Mouse (Mus musculus) cerebellum, adult 2 months (tissue): ENCODE results near the gene Gm40193.

Source experiments
- CTCF ChIP-seq: fragments of 200-500 bp; IDR thresholded peaks from 2 replicates; pipeline ENCODE4 v1.5.1; 2011; ENCODE audit warnings: low read depth, mild to moderate bottlenecking, control low read depth, low read length, moderate library complexity, borderline replicate concordance; ENCODE audit not compliant: insufficient read depth
- POLR2A ChIP-seq: fragments of 200-500 bp; IDR thresholded peaks from 2 replicates; pipeline ENCODE4 v1.6.1; 2011; ENCODE audit warnings: low read length, control low read depth, borderline replicate concordance; ENCODE audit not compliant: insufficient read depth

DNA sequence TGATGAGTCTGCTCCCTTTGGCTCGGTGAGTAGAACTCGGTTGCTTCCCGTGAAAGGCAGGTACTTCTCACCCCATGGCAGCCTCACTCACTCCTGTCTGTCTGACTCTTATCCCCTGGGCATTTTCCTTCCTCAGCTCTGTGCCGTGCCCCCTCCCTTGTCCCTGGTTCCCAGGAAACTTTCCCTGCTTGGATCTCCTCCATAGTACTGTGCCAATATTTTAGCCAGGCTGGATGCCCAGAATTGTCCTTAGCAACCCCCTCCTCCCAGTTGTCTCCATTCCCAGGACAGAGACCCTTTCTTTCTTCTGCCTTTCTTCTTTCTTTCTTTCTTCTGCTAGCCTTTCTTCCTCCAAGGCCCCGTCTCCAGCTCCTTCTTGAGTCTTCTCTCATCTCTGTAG lies 8.7 kb upstream of the Gm40193 start:
- TF ChIP-seq CTCF (no peak), POLR2A (no peak)
